Mouse (Mus musculus): ENCODE results near the gene Ank. TPM values are rescaled to one million over a fixed set of nuclear protein-coding genes. Genes with fewer than 3 reads are reported as not detected.

Ank gene
- polyA plus RNA-seq, 1 experiment: 20.7 TPM

DNA sequence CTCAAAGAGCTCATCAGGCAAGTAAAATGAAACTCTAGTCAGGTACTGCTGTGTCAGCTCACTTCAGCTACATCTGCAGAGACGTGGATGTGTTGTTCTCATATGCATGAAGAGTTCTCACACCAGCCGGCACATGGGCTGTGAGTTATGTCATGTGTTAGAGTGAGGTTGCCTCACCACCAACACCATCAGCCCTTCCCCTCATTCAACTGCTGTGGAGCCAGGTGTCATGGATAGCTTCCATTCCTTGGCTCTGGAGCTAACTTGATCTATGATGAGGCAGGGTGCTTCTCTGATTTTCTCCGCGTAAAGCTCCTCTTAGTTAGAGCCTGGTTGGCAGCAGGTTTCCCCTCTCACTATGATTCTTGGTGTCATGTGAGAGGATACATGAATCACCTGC, 103.9 kb downstream of the Ank start:
- WGBS: 90% methylated on average over 4 of the region's 4 CpGs

GRCm38 (mm10) chr15:27571179-27571578, 104.7 kb downstream of the Ank start:
- no peak overlapping the region for H3K27ac ChIP-seq (ENCODE audit: control insufficient read depth, insufficient read depth, low read depth, low read length, poor library complexity)
- no peaks in the 10 kb centered on the region for H3K4me1 ChIP-seq (ENCODE audit: control insufficient read depth, insufficient read depth, low read length)
- TF ChIP-seq CTCF (IDR thresholded peaks at IDR 0.05; ENCODE audit: control insufficient read depth, insufficient read depth, low read length) (no peak), POLR2A (IDR thresholded peaks at IDR 0.05; ENCODE audit: borderline replicate concordance, control insufficient read depth, low read depth, low read length) (no peak)
- H3K4me3 ChIP-seq (replicated peaks; ENCODE audit: control insufficient read depth, low read depth, low read length): no peak overlapping the region
- WGBS: 96% methylated on average over 8 of the region's 8 CpGs

More for the DNA sequence above, 103.9 kb downstream of the Ank start:
- Histone ChIP-seq H3K4me1 (ENCODE audit: control insufficient read depth, insufficient read depth, low read length) (no peaks in the 10 kb centered on the region), H3K4me3 (replicated peaks; ENCODE audit: control insufficient read depth, low read depth, low read length) (no peak overlapping the region), H3K27ac (ENCODE audit: control insufficient read depth, insufficient read depth, low read depth, low read length, poor library complexity) (no peak overlapping the region)
- TF ChIP-seq CTCF (IDR thresholded peaks at IDR 0.05; ENCODE audit: control insufficient read depth, insufficient read depth, low read length): no peak
- TF ChIP-seq POLR2A (IDR thresholded peaks at IDR 0.05; ENCODE audit: borderline replicate concordance, control insufficient read depth, low read depth, low read length): no peak

- Histone ChIP-seq H3K27ac (ENCODE audit: control insufficient read depth, insufficient read depth, low read depth, low read length, poor library complexity) (no peak overlapping the region), H3K4me3 (replicated peaks; ENCODE audit: control insufficient read depth, low read depth, low read length) (no peak overlapping the region), H3K4me1 (ENCODE audit: control insufficient read depth, insufficient read depth, low read length) (no peaks in the 10 kb centered on the region)
- TF ChIP-seq POLR2A (IDR thresholded peaks at IDR 0.05; ENCODE audit: borderline replicate concordance, control insufficient read depth, low read depth, low read length): no peak
- no peak for TF ChIP-seq CTCF (IDR thresholded peaks at IDR 0.05; ENCODE audit: control insufficient read depth, insufficient read depth, low read length)
- 75% methylated on average over 8 of the region's 8 CpGs for WGBS
Measured at GRCm38 (mm10) chr15:27574992-27575781, 108.7 kb downstream of the Ank start.

GRCm38 (mm10) chr15:27575932-27576331, 109.5 kb downstream of the Ank start:
- Histone ChIP-seq H3K4me3 (replicated peaks; ENCODE audit: control insufficient read depth, low read depth, low read length) (no peak overlapping the region), H3K27ac (ENCODE audit: control insufficient read depth, insufficient read depth, low read depth, low read length, poor library complexity) (no peak overlapping the region), H3K4me1 (ENCODE audit: control insufficient read depth, insufficient read depth, low read length) (no peaks in the 10 kb centered on the region)
- 92% methylated on average over 3 of the region's 3 CpGs for WGBS
- TF ChIP-seq POLR2A (IDR thresholded peaks at IDR 0.05; ENCODE audit: borderline replicate concordance, control insufficient read depth, low read depth, low read length): no peak
- no peak for TF ChIP-seq CTCF (IDR thresholded peaks at IDR 0.05; ENCODE audit: control insufficient read depth, insufficient read depth, low read length)

- TF ChIP-seq POLR2A (IDR thresholded peaks at IDR 0.05; ENCODE audit: borderline replicate concordance, control insufficient read depth, low read depth, low read length) (no peak), CTCF (IDR thresholded peaks at IDR 0.05; ENCODE audit: control insufficient read depth, insufficient read depth, low read length) (no peak)
- Histone ChIP-seq H3K4me3 (replicated peaks; ENCODE audit: control insufficient read depth, low read depth, low read length) (no peak overlapping the region), H3K4me1 (ENCODE audit: control insufficient read depth, insufficient read depth, low read length) (no peaks in the 10 kb centered on the region), H3K27ac (ENCODE audit: control insufficient read depth, insufficient read depth, low read depth, low read length, poor library complexity) (no peak overlapping the region)
- 72% methylated on average over 1 of the region's 1 CpGs for WGBS
Measured at GRCm38 (mm10) chr15:27576886-27577285, 110.4 kb downstream of the Ank start.

DNA sequence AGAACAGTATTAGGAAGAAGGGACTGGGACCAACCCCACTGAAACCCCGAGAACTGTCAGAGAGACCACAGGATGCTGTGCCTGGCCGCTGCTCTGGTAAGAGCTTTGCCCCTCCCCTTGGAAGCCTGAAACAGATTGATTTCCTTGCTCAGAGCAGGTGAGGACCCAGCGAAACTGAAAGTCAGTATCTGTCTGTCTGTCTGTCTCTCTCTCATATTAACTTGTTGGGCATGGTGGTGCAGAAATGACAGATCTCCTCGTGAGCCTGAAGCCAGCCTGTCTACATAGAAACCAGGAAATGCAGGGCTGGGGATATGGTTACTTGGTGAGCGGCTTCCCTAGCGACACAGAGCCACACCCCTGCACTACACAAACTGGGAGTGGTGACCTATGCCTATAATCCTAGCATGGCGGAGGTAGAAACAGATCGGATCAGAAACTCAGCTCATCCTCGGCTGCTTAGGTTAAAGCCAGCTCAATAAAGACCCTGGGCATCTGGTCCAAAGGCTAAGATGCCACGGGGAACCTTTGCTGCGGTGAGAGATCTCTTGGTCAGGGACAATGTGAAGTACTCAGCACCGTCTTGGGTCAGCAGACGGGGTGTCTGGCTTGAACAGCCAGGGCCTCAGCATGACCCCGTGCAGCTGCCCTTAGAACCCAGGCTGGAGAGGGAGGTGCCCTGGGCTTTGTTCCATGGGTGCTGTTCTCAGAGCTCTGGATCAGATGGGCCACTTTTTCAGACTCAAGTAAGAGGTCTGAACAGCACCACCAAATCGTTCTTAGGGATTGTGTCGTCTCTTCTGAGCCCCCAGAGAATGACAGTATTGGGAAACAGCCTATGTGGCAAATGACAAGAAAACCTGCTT, 111.7 kb downstream of the Ank start:
- H3K4me3 ChIP-seq (replicated peaks; ENCODE audit: control insufficient read depth, low read depth, low read length): no peak overlapping the region
- 74% methylated on average over 16 of the region's 16 CpGs for WGBS
- TF ChIP-seq POLR2A (IDR thresholded peaks at IDR 0.05; ENCODE audit: borderline replicate concordance, control insufficient read depth, low read depth, low read length) (no peak), CTCF (IDR thresholded peaks at IDR 0.05; ENCODE audit: control insufficient read depth, insufficient read depth, low read length) (no peak)
- H3K27ac ChIP-seq (ENCODE audit: control insufficient read depth, insufficient read depth, low read depth, low read length, poor library complexity): no peak overlapping the region
- no peaks in the 10 kb centered on the region for H3K4me1 ChIP-seq (ENCODE audit: control insufficient read depth, insufficient read depth, low read length)

DNA sequence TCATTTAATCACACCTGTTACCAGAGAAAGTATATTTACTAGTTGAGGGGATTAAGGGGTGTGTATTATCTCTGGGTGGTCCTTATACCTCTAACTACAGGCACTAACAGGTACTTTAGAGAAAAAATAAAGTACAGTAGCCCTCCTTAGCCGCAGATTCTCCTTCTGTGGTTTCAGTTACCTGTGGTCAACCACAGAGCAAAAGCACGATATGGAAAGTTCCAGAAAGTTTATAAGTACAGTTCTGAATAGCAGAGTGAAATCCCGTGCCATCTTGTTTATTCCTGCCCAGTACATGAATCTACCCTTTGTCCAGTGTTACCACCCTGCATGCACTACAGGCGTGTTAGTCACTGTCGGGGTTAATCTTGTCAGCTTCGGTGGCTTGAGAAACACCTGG, 112.4 kb downstream of the Ank start:
- H3K4me1 ChIP-seq (ENCODE audit: control insufficient read depth, insufficient read depth, low read length): no peaks in the 10 kb centered on the region
- 47% methylated on average over 6 of the region's 6 CpGs for WGBS

GRCm38 (mm10) chr15:27579853-27580252, 113.4 kb downstream of the Ank start:
- TF ChIP-seq POLR2A (IDR thresholded peaks at IDR 0.05; ENCODE audit: borderline replicate concordance, control insufficient read depth, low read depth, low read length) (no peak), CTCF (IDR thresholded peaks at IDR 0.05; ENCODE audit: control insufficient read depth, insufficient read depth, low read length) (no peak)
- Histone ChIP-seq H3K4me3 (replicated peaks; ENCODE audit: control insufficient read depth, low read depth, low read length) (no peak overlapping the region), H3K27ac (ENCODE audit: control insufficient read depth, insufficient read depth, low read depth, low read length, poor library complexity) (no peak overlapping the region), H3K4me1 (ENCODE audit: control insufficient read depth, insufficient read depth, low read length) (no peaks in the 10 kb centered on the region)
- 88% methylated on average over 2 of the region's 2 CpGs for WGBS

More for the DNA sequence above, 112.4 kb downstream of the Ank start:
- TF ChIP-seq CTCF (IDR thresholded peaks at IDR 0.05; ENCODE audit: control insufficient read depth, insufficient read depth, low read length) (no peak), POLR2A (IDR thresholded peaks at IDR 0.05; ENCODE audit: borderline replicate concordance, control insufficient read depth, low read depth, low read length) (no peak)
- H3K27ac ChIP-seq (ENCODE audit: control insufficient read depth, insufficient read depth, low read depth, low read length, poor library complexity): no peak overlapping the region
- no peak overlapping the region for H3K4me3 ChIP-seq (replicated peaks; ENCODE audit: control insufficient read depth, low read depth, low read length)
